Mouse (Mus musculus) embryonic facial prominence, embryonic 14.5 days (tissue): ENCODE data around the gene Opn5. TPM values are rescaled to one million over a fixed set of nuclear protein-coding genes. Genes with fewer than 3 reads are reported as not detected.

Experiments used
- ATAC-seq: fragments of 200-750 bp; cut with Nextera tagmentation; 2 replicates; pipeline ENCODE4 v1.8.0; 2017; ENCODE audit warnings: low read depth, moderate number of reproducible peaks, moderate TSS enrichment
- DNase-seq: peaks from one replicate; pipeline ENCODE4 v3.0.0-alpha.2; 2015; ENCODE audit warnings: low spot score
- H3K27ac ChIP-seq: fragments of 300-500 bp; sonication (generic); replicated peaks from 2 replicates; pipeline ENCODE4 v1.5.1; 2014; ENCODE audit warnings: low read depth, mild to moderate bottlenecking, low read length, moderate library complexity
- H3K27me3 ChIP-seq: fragments of 300-500 bp; sonication (generic); replicated peaks from 2 replicates; pipeline ENCODE4 v1.6.1; 2014; ENCODE audit warnings: low read length; ENCODE audit not compliant: control insufficient read depth, insufficient read depth
- H3K36me3 ChIP-seq: fragments of 300-500 bp; sonication (generic); 2 replicates; pipeline ENCODE4 v1.6.1; 2014; ENCODE audit warnings: low read length, mixed read lengths; ENCODE audit not compliant: control insufficient read depth, insufficient read depth
- H3K4me1 ChIP-seq: fragments of 300-500 bp; sonication (generic); 2 replicates; pipeline ENCODE4 v1.6.1; 2014; ENCODE audit warnings: antibody characterized with exemption, low read length; ENCODE audit not compliant: control insufficient read depth, insufficient read depth
- H3K4me2 ChIP-seq: fragments of 300-500 bp; sonication (generic); 2 replicates; pipeline ENCODE4 v1.6.1; 2014; ENCODE audit warnings: low read depth, mild to moderate bottlenecking, low read length, moderate library complexity, mixed read lengths
- H3K4me3 ChIP-seq: fragments of 300-500 bp; sonication (generic); 2 replicates; pipeline ENCODE4 v1.5.1; 2014; ENCODE audit warnings: low read depth, mild to moderate bottlenecking, low read length
- H3K9ac ChIP-seq: fragments of 300-500 bp; sonication (generic); 2 replicates; pipeline ENCODE4 v1.6.1; 2014; ENCODE audit warnings: low read depth, mild to moderate bottlenecking, low read length, moderate library complexity, mixed read lengths
- H3K9me3 ChIP-seq: fragments of 300-500 bp; sonication (generic); 2 replicates; pipeline ENCODE4 v1.6.1; 2016; ENCODE audit warnings: low read length; ENCODE audit not compliant: control insufficient read depth
- WGBS: fragments of 180-500 bp; shearing (Covaris S2); extraction: QIAGEN DNeasy Blood & Tissue Kit; methylation state at CpG from one replicate; pipeline ENCODE4 v1.1.7; 2014; 5-methylcytosine and 5-hydroxymethylcytosine counted together
- polyA plus RNA-seq: library from polyadenylated mRNA; unstranded; fragments of >200 nt; fragmentation: Nextera tagmentation; extraction: Ambion mirVana; gene quantifications from 2 replicates; pipeline ENCODE4 v1.2.1, GENCODE M21; 2014

Opn5 gene
- polyA plus RNA-seq, 1 experiment from 2014 or later, result not detected

- Histone ChIP-seq H3K4me2 (no peak overlapping the region), H3K36me3 (no peaks in the 10 kb centered on the region), H3K9me3 (no peaks in the 10 kb centered on the region), H3K4me1 (no peaks in the 10 kb centered on the region), H3K9ac (no peak overlapping the region), H3K27me3 (no peaks in the 10 kb centered on the region), H3K27ac (no peak overlapping the region), H3K4me3 (no peak overlapping the region)
- ATAC-seq (no peak), DNase-seq (no peak)
- WGBS, result 64% methylated on average over 9 of the region's 9 CpGs
These were observed 101.6 kb downstream of the Opn5 start for GRCm38 (mm10) chr17:42509356-42510262.

Other genes with a start within 250 kb of the Opn5 start
- 1.5 and 1.9 TPM in 2 replicates for gene Adgrf4, start 80.9 kb upstream of the Opn5 start, polyA plus RNA-seq
- 0.50 and 0.85 TPM in 2 replicates for gene Adgrf2, start 130.8 kb upstream of the Opn5 start, polyA plus RNA-seq